In the genomic region with DNA sequence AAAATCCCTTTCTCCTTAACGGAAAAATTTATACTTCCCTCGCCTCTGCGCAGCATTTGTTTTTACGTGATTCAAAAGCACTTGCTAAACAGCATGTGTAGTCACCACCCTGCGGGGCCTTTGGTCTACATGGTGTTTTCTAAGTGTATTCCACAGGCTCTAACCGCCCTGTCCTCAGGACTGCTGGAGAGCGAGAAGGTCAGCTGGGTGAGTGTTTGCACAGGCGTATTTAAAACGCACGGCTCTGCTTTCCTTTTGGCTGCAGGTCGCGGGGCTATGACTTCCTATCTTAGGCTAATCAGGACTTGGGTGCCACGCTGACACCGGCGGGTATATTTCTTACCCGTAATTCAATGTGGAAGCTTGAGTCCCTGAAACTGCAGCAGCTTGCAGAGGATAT, we compare ENCODE assay signal across 9 mouse cellular contexts. TPM values are rescaled to one million over a fixed set of nuclear protein-coding genes. Genes with fewer than 3 reads are reported as not detected.
DNase-seq lines count a peak whose midpoint lies in the region; ATAC-seq lines count a peak whose summit lies in the region.
"Had no signal": no experiment of that assay in that cellular context is flagged by ENCODE, and none has a peak within 500 bp of the region (broad histone marks: within the 10 kb centered on the region; RNA-seq: fewer than 3 reads in every experiment).

No protein-coding gene starts in this region.

- H3K4me3 ChIP-seq in hindbrain, embryonic 10.5 days = no peak overlapping the region
- no peak overlapping the region for H3K4me3 ChIP-seq in hindbrain, embryonic 12.5 days
- no peak overlapping the region for H3K4me3 ChIP-seq in limb, embryonic 10.5 days
- H3K4me3 ChIP-seq in neural tube, embryonic 12.5 days = no peak overlapping the region
- H3K4me3 ChIP-seq: myocyte had no signal

- H3K4me1 ChIP-seq in hindbrain, embryonic 10.5 days (replicated peaks) = peaks cover 22% of the 10 kb centered on the region
- H3K4me1 ChIP-seq in hindbrain, embryonic 12.5 days = peaks cover 14% of the 10 kb centered on the region
- H3K4me1 ChIP-seq in limb, embryonic 10.5 days = peaks cover 12% of the 10 kb centered on the region
- peaks cover 12% of the 10 kb centered on the region; the same call in 1 of the 2 replicates for H3K4me1 ChIP-seq in neural tube, embryonic 12.5 days

- no peak overlapping the region for H3K4me2 ChIP-seq in hindbrain, embryonic 12.5 days (replicated peaks)
- peak overlapping the region; percentile 22; the same call in 1 of the 2 replicates for H3K4me2 ChIP-seq in neural tube, embryonic 12.5 days (replicated peaks)

- 41% methylated on average over 16 of the region's 16 CpGs for WGBS in hindbrain, embryonic 10.5 days
- 33% methylated on average over 16 of the region's 16 CpGs for WGBS in hindbrain, embryonic 12.5 days
- 44% methylated on average over 16 of the region's 16 CpGs for WGBS in limb, embryonic 10.5 days
- 18% methylated on average over 16 of the region's 16 CpGs for WGBS in neural tube, embryonic 12.5 days

- DNase-seq in hindbrain, embryonic 10.5 days (ENCODE audit: low spot score) = peak; percentile 9
- peak; percentile 25 for DNase-seq in embryo, embryonic 9.5 days (ENCODE audit: extremely low spot score)
- peak; percentile 31 for DNase-seq in limb, embryonic 10.5 days (ENCODE audit: low spot score)
- no peak for DNase-seq in B cell, adult 2 months
- no peak for DNase-seq in cerebellum, adult 9-11 months
- DNase-seq in left cerebral cortex, adult 18-20 months (ENCODE audit: low spot score in 2 of 2) = no peak

- H3K27ac ChIP-seq in hindbrain, embryonic 10.5 days = no peak overlapping the region
- H3K27ac ChIP-seq in hindbrain, embryonic 12.5 days = no peak overlapping the region
- no peak overlapping the region for H3K27ac ChIP-seq in limb, embryonic 10.5 days
- H3K27ac ChIP-seq in neural tube, embryonic 12.5 days = no peak overlapping the region

- H3K9me3 ChIP-seq in hindbrain, embryonic 10.5 days = no peaks in the 10 kb centered on the region
- H3K9me3 ChIP-seq in hindbrain, embryonic 12.5 days (replicated peaks) = no peaks in the 10 kb centered on the region
- no peaks in the 10 kb centered on the region for H3K9me3 ChIP-seq in limb, embryonic 10.5 days (replicated peaks)
- no peaks in the 10 kb centered on the region for H3K9me3 ChIP-seq in neural tube, embryonic 12.5 days

- no peak overlapping the region for H3K9ac ChIP-seq in hindbrain, embryonic 12.5 days
- H3K9ac ChIP-seq in neural tube, embryonic 12.5 days = no peak overlapping the region

- H3K36me3 ChIP-seq in hindbrain, embryonic 10.5 days = no peaks in the 10 kb centered on the region
- no peaks in the 10 kb centered on the region for H3K36me3 ChIP-seq in hindbrain, embryonic 12.5 days
- H3K36me3 ChIP-seq in limb, embryonic 10.5 days = no peaks in the 10 kb centered on the region
- no peaks in the 10 kb centered on the region for H3K36me3 ChIP-seq in neural tube, embryonic 12.5 days

- no peak for ATAC-seq in hindbrain, embryonic 12.5 days (ENCODE audit: low FRiP score)
- 0 out of 2 replicates have a peak, but pooled peaks have one; percentile 49 for ATAC-seq in neural tube, embryonic 12.5 days (ENCODE audit: low FRiP score, low read depth)

- H3K27me3 ChIP-seq in hindbrain, embryonic 10.5 days (ENCODE audit: insufficient read depth, poor library complexity, severe bottlenecking) = no peaks in the 10 kb centered on the region
- H3K27me3 ChIP-seq in hindbrain, embryonic 12.5 days = no peaks in the 10 kb centered on the region
- no peaks in the 10 kb centered on the region for H3K27me3 ChIP-seq in limb, embryonic 10.5 days (ENCODE audit: low read depth, poor library complexity, severe bottlenecking)
- no peaks in the 10 kb centered on the region for H3K27me3 ChIP-seq in neural tube, embryonic 12.5 days (replicated peaks)

RNA-seq across cellular contexts. Expression of gene Ikzf2, which starts 30.1 kb away (rescaled TPM):
- polyA plus RNA-seq in hindbrain, embryonic 10.5 days (2016; fragmentation: Nextera tagmentation; extraction: Ambion mirVana) = 6.1 and 6.5 TPM in 2 replicates
- 4.0 and 6.2 TPM in 2 replicates for polyA plus RNA-seq in hindbrain, embryonic 12.5 days (2016; fragmentation: Nextera tagmentation; extraction: Ambion mirVana)
- 3.1 and 3.4 TPM in 2 replicates for polyA plus RNA-seq in limb, embryonic 10.5 days (2016; fragmentation: Nextera tagmentation; extraction: Ambion mirVana)
- polyA plus RNA-seq in neural tube, embryonic 12.5 days (2016; fragmentation: Nextera tagmentation; extraction: Ambion mirVana) = 3.8 and 3.9 TPM in 2 replicates
- total RNA-seq in left cerebral cortex, adult 18-20 months (2021) = 1 to 10 TPM; 4.3 to 6.3 TPM

Comparison
In these comparisons a context has a peak if more than half of its experiments do, and no peak if none do; other contexts are left out.
1. DNase-seq: peak in hindbrain, embryonic 10.5 days (single experiment), embryo, embryonic 9.5 days (single experiment) and limb, embryonic 10.5 days (single experiment); none in B cell, adult 2 months (0 of 2), cerebellum, adult 9-11 months (single experiment) and left cerebral cortex, adult 18-20 months (0 of 2).